Mouse (Mus musculus): ENCODE results near the gene Ncf2.

The Ncf2 gene

DNA sequence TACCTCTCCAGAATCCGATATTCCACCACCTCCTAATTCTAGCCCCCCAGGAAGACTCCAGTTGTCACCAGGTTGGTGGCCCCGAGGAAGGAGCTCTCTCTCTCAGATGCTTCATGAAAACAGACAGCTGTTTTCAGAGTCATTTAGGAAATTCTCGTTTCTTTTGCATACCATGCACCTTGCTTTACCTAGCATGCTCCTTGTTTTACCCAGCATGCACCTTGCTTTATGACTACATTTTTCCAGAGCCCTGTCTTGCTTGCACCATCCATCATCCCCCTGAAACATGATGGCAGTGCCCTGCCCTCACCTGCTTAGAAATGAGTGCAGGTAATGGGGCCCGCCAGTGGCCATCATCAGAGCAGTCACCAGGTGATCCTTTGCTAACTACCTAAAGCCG lies 31.6 kb downstream of the Ncf2 start:
- DNase-seq (ENCODE audit: low spot score in 2 of 2) = no peak

DNA sequence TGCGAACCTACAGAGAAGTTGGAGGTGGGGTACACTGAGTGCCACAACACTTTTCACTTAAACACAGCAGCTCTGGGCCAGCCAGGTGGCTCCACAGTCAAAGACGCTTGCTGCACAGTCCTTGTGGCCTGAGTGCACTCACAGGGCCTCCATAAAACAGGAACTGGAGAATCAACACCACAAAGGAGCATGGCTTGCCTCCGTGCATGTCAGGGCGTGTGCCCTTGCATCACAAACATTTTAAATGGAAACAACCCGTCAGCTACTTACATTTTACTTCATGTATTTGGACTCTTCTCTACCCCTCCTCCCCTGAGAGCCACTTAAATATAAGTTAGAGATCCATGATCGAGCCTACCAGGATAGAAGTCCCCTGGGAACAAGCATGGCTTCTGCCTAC lies 32.3 kb downstream of the Ncf2 start:
- no peak for DNase-seq (ENCODE audit: low spot score in 2 of 2)

DNA sequence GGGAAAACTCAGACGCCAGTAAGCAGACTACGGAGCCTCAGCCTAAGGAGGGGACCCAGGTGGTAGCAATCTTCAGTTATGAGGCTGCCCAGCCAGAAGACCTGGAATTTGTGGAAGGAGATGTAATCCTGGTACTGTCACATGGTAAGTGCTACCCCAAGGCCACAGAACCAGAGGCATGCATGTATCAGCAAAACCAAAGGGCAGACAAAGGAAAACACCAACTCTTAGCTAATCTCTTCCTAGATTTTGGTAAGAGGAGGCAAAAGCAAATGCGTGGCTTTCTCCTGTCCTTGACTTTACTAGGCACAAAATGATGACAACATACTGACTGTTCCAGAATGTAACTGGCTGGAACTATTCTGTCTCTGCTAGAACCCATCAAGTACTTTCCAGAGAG lies 35.1 kb downstream of the Ncf2 start:
- DNase-seq (ENCODE audit: low spot score in 2 of 2) = no peak

DNA sequence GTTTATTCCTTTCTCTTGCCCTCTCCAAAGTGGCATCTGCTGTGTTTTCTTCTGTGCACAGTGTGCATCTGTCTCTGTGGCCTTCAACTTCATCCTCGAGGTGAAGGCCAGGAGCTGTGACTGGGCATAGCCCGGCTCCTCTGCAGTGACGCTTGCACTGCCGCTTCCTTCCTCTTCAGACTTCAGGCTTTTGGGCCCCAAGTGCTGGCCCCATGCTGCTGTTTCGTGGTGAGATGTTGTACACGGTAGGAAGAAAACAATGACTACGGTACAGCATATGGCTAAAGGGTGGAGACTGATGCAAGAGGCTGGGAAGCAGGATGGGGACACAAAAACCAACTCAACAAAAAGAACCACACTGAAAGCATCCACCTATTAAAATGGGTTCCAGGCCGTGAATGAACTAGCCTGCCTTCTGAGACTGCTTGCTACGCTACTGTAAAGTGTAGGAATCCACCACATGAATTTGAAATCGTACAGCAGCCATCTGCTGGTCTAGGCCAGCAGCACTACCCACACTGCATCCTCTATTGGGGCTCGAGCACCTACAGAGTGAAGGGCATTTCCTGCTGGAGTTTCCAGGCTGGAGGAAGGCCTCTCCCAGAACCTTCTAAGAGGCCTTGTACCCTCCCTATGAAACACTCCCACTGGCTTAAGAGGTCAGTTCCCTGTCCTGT lies 38.2 kb downstream of the Ncf2 start:
- DNase-seq (ENCODE audit: low spot score in 2 of 2) = no peak

DNA sequence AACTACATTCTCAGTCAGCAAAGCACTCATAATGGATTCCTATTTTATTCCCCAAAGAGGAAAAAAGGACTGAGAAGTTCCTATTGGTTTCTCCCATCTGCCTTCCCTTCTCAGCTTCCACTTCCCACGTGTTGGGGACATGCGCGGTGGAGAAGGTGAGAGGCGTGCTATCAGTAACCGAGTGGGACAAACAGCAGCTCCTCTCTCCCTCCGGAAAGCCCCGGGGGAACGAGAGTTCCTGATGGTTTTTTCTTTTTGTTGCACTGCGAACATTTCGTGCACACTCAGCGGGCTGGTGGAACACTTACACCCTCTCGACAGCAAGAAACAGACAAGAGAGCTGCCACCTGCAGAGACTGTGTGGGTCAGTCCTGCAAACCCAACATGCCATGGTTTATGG lies 38.8 kb downstream of the Ncf2 start:
- DNase-seq (ENCODE audit: low spot score in 2 of 2) = no peak

DNA sequence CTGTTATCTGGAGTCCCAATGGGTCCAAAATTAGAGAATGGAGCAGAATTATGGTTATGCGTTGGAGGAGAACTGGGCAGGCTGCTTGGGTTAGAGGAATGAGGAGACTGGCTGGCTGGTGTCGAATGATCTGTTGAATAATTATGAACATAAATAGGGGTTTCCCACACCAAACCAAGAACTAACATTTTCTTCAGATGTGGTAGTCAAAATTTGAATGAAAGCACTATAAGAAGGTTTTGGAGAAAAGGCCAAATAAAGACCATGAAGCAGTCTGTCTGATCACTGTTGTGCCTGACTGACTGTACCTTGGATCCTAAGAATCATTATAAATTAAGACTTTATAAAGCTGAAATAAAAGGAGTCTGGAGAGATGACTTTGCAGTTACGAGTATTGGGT lies 40.3 kb downstream of the Ncf2 start:
- no peak for DNase-seq (ENCODE audit: low spot score in 2 of 2)

DNA sequence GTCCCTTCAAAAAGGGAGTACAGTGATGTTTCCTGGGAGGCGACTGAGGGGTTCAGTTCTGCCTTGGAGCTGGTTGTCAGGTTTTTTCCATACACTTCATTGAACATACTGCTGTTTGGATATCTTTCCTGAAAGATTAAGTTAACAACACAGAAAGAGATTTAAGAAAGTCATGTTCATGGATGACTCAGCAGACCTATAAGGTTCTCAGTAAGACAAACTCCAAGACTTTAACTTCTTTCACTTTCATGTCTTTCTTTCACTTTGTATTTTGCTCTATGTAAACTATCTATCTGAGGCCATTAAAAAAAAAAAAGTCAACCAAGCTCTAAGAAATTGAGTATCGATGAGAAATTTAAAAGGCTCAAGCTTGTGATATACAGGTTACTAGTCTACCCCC lies 41.1 kb downstream of the Ncf2 start:
- no peak for DNase-seq (ENCODE audit: low spot score in 2 of 2)

DNA sequence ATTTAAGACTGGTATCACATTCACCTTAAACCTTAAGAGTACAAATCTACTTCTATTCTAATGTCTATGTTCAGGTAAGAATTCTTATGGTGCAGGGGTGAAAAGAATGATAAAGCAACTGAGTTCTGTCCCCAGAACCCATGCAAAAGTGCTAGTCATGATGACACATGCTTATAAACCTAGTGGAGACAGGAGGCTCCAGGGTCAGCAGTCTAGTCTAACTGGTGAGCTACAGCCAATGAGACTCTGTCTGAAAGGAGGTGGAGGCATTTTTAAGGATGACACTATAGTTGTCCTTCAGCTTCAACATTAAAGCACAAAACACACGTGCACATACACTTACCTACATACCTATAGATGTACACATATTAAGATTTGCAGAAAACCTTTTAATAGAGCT lies 44.6 kb downstream of the Ncf2 start:
- no peak for DNase-seq (ENCODE audit: low spot score in 2 of 2)

DNA sequence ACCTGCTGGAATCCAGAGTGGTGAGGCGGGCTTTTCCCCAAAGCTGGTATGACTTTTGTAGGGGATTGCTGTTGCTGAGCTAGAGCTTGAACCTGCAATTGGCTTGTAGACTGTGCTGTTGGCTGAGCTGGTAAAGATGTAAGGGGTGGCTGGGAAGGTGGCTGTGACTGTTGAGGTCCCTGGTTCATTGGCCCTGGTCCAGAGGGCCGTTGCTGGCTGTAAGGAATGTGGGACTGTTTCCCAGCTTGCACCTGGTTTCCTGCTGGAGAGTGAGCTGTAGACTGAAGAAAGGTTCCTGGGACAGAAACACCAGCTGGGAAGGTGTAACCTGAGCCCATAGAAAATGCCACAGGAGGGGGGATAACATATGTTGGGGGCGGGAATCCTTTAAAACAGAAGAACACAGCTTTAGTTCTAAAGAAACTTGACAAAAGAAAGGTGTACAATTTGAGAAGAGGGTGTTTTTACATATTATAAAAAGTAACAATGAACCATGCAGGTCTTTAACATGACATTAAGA lies 45.3 kb downstream of the Ncf2 start:
- no peak for DNase-seq (ENCODE audit: low spot score in 2 of 2)

DNA sequence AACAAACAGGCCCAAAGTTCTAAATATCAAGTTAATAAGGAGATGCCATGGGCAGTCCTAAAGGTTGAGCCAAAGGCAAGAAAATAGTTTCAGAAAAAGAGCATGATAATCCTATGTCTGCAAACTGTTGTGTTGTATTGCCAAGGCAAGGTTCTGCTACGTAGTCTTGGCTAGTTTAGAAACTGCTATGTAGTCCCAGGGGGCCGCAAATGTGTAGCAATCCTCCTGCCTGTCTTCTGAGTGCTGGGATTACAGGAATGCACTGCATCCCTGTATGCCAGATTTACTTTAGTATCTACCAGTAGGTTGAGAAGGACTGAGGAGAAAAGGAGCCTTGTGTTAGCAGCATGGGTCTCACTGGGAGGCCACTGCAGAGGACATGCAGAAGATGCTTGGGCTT lies 46.9 kb downstream of the Ncf2 start:
- no peak for DNase-seq (ENCODE audit: low spot score in 2 of 2)

DNA sequence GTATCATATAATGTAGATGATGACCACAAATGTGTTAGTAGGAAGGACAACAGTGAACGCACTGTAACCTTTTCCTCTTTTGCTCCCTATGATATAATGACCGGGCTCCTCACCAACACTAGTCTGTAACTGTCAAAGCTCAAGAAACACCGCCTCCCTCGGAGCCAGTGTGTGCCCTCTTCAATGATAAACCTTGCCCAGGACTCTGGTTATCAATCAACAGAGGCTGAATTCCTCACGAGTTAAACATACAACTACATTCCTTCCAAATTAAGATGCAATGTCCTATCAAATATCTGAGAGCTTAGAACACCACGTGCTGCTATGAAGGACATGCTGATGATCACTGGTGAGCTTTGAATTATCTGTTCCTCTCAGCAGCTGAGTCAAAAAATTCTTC lies 69.9 kb downstream of the Ncf2 start:
- no peak for DNase-seq (ENCODE audit: low spot score in 2 of 2)

DNA sequence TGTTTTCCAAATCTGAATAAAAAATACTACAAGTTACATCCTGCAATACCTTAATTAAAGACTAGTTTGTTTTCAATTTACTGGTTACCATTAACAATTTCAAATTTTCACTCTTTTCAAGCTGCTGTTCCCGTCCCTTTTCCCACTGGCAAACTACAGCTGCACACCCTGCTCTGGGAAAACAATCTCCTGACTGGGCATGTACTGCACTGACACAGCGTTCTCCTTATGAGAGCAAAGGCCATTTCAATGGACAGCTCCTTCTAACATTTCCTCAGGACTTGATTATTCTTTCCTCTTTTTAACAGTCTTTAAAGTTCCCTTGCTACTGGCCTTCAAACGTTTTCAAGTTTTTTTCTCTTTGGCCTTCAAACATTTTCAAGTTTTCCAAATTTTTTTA lies 71.0 kb downstream of the Ncf2 start:
- DNase-seq (ENCODE audit: low spot score in 2 of 2) = no peak
